Mouse (Mus musculus): ENCODE results near the gene Banf2. TPM values are rescaled to one million over a fixed set of nuclear protein-coding genes. Genes with fewer than 3 reads are reported as not detected.

Gene Banf2
- total RNA-seq, 2 experiments from 2014 or later, result not detected

DNA sequence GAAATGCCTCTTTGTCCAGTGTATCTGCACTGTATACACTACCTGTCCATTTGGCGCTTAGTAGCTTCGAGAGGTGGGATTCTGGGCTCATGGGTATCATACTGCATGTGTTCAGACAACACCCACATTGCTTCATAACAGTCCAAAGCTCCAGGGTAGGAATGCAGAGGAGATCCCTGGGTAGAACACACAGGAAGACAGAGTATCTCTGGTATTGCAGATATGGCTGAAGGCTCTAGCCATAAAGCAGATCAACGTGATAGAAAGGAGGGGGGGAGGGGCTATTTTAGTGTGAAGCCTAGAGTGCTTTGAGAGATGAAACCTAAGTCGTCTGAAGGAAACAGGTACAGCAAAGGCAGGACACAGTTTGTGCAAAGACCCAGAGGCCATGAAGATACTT, 6.4 kb upstream of the Banf2 start:
- intact Hi-C loops (cut with DNase I), result no loop called here
- no peak for TF ChIP-seq CTCF (IDR thresholded peaks at IDR 0.05)
- H3K4me3 ChIP-seq, result no peak overlapping the region
- H3K27ac ChIP-seq, result no peak overlapping the region
- DNase-seq (ENCODE audit: extremely low spot score in 1 of 2, low spot score in 2 of 2), result no peak

GRCm38 (mm10) chr2:144030791-144031190, 2.1 kb upstream of the Banf2 start:
- DNase-seq (ENCODE audit: extremely low spot score in 1 of 2, low spot score in 2 of 2), result no peak
- intact Hi-C loops (cut with DNase I), result no loop called here
- no peak for TF ChIP-seq CTCF (IDR thresholded peaks at IDR 0.05)

GRCm38 (mm10) chr2:144044726-144045125, 11.9 kb downstream of the Banf2 start:
- Histone ChIP-seq H3K27ac (peak overlapping the region; percentile 76), H3K4me3 (no peak overlapping the region)
- DNase-seq (ENCODE audit: extremely low spot score in 1 of 2, low spot score in 2 of 2), result peak; percentile 65 to 74
- intact Hi-C loops (cut with DNase I), result no loop called here
- TF ChIP-seq CTCF (IDR thresholded peaks at IDR 0.05), result no peak

More at GRCm38 (mm10) chr2:144030791-144031190, 2.1 kb upstream of the Banf2 start:
- Histone ChIP-seq H3K27ac (no peak overlapping the region), H3K4me3 (no peak overlapping the region)

- H3K27ac ChIP-seq, result peak overlapping the region; percentile 16; the same call in 1 of the 2 replicates
- intact Hi-C loops (cut with DNase I), result no loop called here
Observed at GRCm38 (mm10) chr2:144045756-144046560, 13.1 kb downstream of the Banf2 start.

GRCm38 (mm10) chr2:144046916-144047315, 14.1 kb downstream of the Banf2 start:
- intact Hi-C loops (cut with DNase I), result no loop called here
- H3K27ac ChIP-seq, result no peak overlapping the region
- TF ChIP-seq CTCF (IDR thresholded peaks at IDR 0.05), result no peak
- no peak for DNase-seq (ENCODE audit: extremely low spot score in 1 of 2, low spot score in 2 of 2)
- no peak overlapping the region for H3K4me3 ChIP-seq

More at GRCm38 (mm10) chr2:144045756-144046560, 13.1 kb downstream of the Banf2 start:
- no peak overlapping the region for H3K4me3 ChIP-seq
- peak; percentile 26 to 35 for DNase-seq (ENCODE audit: extremely low spot score in 1 of 2, low spot score in 2 of 2)
- TF ChIP-seq CTCF (IDR thresholded peaks at IDR 0.05), result peak; percentile 32

DNA sequence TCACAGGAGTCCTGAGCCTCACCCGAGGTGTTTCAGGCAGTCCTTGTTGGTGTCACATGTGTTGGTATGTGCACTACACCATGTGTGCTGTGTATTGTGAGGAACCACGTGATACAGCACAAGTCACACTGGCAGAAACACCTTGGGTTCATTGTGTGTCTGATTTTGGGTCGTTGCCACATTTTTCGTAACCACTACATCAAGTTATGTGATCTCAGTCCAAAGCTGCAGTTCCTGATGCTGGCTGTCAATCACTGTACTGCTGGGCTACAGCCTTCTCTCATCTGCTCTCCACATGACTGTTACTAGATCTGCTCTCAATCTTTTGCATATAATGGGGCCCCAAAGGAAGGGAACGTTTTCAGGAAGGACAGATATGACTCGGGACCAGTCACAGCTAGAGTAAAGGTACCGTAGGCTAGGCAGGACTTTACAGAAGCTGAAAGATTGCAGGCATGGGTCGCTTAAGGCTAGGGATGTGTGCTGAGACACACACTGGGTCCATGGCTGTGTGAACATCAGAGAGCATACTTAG, 17.4 kb downstream of the Banf2 start:
- no peak for DNase-seq (ENCODE audit: extremely low spot score in 1 of 2, low spot score in 2 of 2)

GRCm38 (mm10) chr2:144050861-144051260, 18.0 kb downstream of the Banf2 start:
- intact Hi-C loops (cut with DNase I), result no loop called here
- no peak overlapping the region for H3K4me3 ChIP-seq
- no peak overlapping the region for H3K27ac ChIP-seq
- no peak for TF ChIP-seq CTCF (IDR thresholded peaks at IDR 0.05)
- DNase-seq (ENCODE audit: extremely low spot score in 1 of 2, low spot score in 2 of 2), result no peak

More for the DNA sequence above, 17.4 kb downstream of the Banf2 start:
- Histone ChIP-seq H3K4me3 (no peak overlapping the region), H3K27ac (no peak overlapping the region)
- intact Hi-C loops (cut with DNase I), result no loop called here
- no peak for TF ChIP-seq CTCF (IDR thresholded peaks at IDR 0.05)

DNA sequence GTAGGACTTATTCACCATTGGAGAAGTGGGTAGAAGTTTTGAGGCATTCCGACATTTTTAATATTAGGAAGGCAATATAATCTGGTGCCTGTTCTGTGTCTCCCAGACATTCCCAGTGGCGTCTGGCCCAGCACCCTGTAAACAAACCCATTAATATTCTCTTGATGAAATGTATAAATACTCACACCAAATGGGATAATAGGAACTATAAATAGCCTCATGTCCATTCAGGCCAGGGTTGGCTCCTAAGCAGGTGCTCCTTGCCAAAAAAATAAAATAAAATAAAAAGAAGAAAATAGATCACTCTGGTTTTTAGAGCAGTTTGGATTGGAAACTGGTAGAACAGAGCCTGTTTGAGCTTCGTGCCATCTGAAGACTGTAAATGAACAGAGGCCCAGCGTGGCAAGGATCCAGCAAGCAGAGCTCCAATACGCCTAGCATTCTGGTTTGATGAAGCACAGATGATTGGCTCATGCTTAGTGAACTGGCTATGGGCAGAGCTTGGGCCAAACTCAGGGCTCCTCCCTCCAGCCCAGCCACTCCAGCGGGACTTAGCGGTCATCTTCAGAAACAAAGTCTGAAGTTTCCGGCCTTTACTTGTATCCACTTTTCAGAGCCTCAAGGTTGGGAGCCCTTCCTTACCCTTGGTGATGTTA, 19.7 kb downstream of the Banf2 start:
- TF ChIP-seq CTCF (IDR thresholded peaks at IDR 0.05), result no peak
- Histone ChIP-seq H3K27ac (no peak overlapping the region), H3K4me3 (no peak overlapping the region)
- peak; percentile 19 to 43 for DNase-seq (ENCODE audit: extremely low spot score in 1 of 2, low spot score in 2 of 2)
- intact Hi-C loops (cut with DNase I), result no loop called here

DNA sequence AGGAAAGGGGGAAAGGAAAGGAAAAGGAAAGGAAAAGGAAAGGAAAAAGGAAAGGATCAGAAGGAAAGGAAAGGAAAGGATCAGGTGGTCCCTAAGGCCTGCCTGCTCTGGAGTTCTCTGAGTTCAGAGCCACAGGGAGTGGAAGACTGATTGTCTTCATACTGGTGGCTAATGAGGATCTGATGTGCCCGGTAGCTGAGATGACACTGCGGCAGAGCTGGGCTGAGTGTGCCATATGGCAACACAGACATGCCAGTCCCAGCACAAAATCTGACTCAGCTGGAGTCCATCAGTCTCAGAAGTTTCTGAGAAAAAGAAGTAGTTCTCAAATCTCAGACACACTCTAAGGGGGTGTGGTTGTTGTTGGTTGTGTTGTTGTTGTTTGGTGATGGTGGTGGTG, 24.9 kb downstream of the Banf2 start:
- intact Hi-C loops (cut with DNase I), result no loop called here
- TF ChIP-seq CTCF (IDR thresholded peaks at IDR 0.05), result no peak
- no peak overlapping the region for H3K4me3 ChIP-seq
- no peak for DNase-seq (ENCODE audit: extremely low spot score in 1 of 2, low spot score in 2 of 2)
- H3K27ac ChIP-seq, result no peak overlapping the region

DNA sequence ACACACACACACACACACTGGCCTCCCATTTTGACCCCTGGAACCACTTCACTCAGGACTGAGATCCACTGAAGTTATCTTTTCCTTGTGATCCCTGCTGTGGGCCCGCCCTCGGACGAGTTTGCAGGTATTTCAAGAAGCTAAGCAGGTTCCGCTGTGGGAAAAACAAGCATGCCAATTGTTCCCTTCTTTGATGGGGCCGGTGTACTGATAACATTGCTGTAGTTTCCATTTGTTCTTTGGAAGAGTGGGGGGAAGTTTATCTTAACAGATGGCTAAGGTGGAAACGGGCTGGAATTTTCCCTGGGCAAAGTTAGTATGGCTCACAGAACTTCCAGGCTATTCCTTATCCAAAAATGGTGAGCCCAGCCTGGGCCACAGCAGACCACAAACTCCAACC, 28.8 kb downstream of the Banf2 start:
- intact Hi-C loops (cut with DNase I), result no loop called here
- DNase-seq (ENCODE audit: extremely low spot score in 1 of 2, low spot score in 2 of 2), result no peak
- H3K4me3 ChIP-seq, result no peak overlapping the region
- no peak for TF ChIP-seq CTCF (IDR thresholded peaks at IDR 0.05)
- no peak overlapping the region for H3K27ac ChIP-seq

DNA sequence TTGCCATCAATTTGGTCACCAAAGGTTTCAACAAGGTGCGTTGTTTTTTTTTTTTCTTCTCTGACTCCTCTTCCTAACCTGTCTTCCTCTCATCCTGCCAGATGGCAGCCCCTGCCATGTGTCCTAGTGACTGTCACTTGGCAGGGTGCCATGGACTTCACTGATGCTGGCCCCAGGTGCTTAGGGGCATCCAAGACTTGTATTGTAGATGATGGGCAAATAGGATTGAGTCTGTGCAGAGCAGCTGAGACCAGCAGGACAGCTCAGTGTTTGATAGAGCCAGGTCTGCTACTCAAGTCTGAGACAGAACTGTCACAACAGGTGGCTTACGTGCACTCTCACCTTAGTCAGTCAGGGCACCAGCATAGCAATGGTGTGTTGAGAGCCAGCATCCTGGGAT, 32.6 kb downstream of the Banf2 start:
- H3K27ac ChIP-seq, result no peak overlapping the region
- no peak overlapping the region for H3K4me3 ChIP-seq
- DNase-seq (ENCODE audit: extremely low spot score in 1 of 2, low spot score in 2 of 2), result no peak
- intact Hi-C loops (cut with DNase I), result no loop called here
- TF ChIP-seq CTCF (IDR thresholded peaks at IDR 0.05), result no peak

GRCm38 (mm10) chr2:144069663-144070062, 36.8 kb downstream of the Banf2 start:
- no peak for TF ChIP-seq CTCF (IDR thresholded peaks at IDR 0.05)
- H3K4me3 ChIP-seq, result no peak overlapping the region
- no peak for DNase-seq (ENCODE audit: extremely low spot score in 1 of 2, low spot score in 2 of 2)
- H3K27ac ChIP-seq, result no peak overlapping the region
- intact Hi-C loops (cut with DNase I), result no loop called here
